Mouse (Mus musculus): ENCODE measurements around the gene Lancl1. TPM values are rescaled to one million over a fixed set of nuclear protein-coding genes. Genes with fewer than 3 reads are reported as not detected.

The Lancl1 gene
- polyA plus RNA-seq (2012; rRNA removed): 66.9 and 75.1 TPM in 2 replicates

DNA sequence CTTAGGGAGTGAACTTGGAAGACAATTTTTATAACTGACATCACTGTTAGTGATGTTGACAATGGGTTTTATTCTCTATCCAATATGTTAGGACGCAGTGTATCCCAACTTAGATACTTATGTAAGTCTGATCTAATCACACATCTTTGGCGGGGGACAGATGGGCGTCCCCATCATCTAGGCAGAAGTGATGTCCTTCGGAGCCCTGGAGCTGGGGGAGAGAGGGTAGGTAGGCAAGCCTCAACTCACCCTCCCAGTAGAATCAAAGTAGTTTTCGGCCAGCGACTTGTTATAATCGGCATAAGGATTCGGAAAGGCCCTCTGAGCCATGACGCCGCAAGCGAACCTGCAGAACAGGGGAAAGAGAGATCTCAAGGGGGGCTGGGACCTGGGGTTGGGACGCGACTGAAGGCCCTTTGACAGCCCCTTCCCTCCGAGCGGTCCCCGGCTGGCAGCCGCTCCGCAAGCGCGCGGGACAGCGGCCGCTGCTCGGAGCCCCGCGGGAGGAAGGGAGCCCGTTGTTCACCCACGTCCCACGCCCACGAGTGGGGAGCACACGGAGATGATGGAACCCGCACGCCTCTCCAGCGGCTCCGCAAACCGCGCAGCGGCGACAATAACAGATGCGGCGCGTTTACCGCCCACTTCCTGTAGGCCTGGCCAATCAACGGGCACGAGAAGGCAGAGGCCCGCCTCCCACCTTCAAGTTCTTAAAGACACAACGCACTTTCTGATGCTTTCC, at the start of gene Lancl1:
Lancl1 (minus strand) TSS at position 627 of the 742 bp plus-strand sequence.
- TF ChIP-seq POLR2A (IDR thresholded peaks at IDR 0.05; ENCODE audit: low read depth, low read length) (peak; percentile 14), CTCF (conservative IDR thresholded peaks at IDR 0.05; ENCODE audit: insufficient read depth, insufficient read length, low read depth, low read length) (no peak)
- WGBS: under 1% methylated on average over 47 of the region's 47 CpGs
- Histone ChIP-seq H3K36me3 (ENCODE audit: control insufficient read depth, insufficient read depth, low read length) (no peaks in the 10 kb centered on the region), H3K4me1 (ENCODE audit: control insufficient read depth, insufficient read depth, low read length) (peaks cover 8% of the 10 kb centered on the region; the same call in 1 of the 2 replicates), H3K27me3 (replicated peaks; ENCODE audit: control insufficient read depth, insufficient read depth, low read length) (no peaks in the 10 kb centered on the region), H3K4me3 (ENCODE audit: insufficient read depth, low read depth, low read length) (peak within 1 kb of the TSS; percentile 83), H3K27ac (ENCODE audit: insufficient read depth, low read depth, low read length) (no peak within 1 kb of the TSS)
- peak; percentile 93 for DNase-seq

DNA sequence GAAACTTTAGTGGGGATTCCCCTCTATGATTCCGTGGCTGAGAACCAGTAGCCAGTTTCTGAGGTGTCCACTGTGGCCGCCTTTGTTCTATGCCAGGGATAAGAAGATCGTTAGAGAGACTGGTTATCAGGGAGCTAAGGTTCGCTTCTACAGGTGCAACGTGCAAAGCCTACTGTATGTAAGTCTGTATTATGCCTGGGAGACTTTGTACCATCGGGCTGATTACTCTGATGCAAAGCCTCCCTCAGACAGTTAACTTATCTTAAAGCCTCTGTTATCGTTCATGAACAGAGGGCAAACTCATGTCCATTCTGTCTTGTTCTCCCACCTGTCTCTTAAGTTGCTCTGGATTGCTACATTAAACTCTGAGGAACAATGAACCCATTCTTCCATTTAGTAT, 40.5 kb upstream of the Lancl1 start:
- no peaks in the 10 kb centered on the region for H3K27me3 ChIP-seq (replicated peaks; ENCODE audit: control insufficient read depth, insufficient read depth, low read length)
- 85% methylated on average over 7 of the region's 7 CpGs for WGBS
- no peaks in the 10 kb centered on the region for H3K36me3 ChIP-seq (ENCODE audit: control insufficient read depth, insufficient read depth, low read length)
- H3K4me3 ChIP-seq (ENCODE audit: insufficient read depth, low read depth, low read length): no peak overlapping the region
- no peak for DNase-seq
- no peak for TF ChIP-seq CTCF (conservative IDR thresholded peaks at IDR 0.05; ENCODE audit: insufficient read depth, insufficient read length, low read depth, low read length)
- no peak for TF ChIP-seq POLR2A (IDR thresholded peaks at IDR 0.05; ENCODE audit: low read depth, low read length)
- H3K4me1 ChIP-seq (ENCODE audit: control insufficient read depth, insufficient read depth, low read length): no peaks in the 10 kb centered on the region
- no peak overlapping the region for H3K27ac ChIP-seq (ENCODE audit: insufficient read depth, low read depth, low read length)

DNA sequence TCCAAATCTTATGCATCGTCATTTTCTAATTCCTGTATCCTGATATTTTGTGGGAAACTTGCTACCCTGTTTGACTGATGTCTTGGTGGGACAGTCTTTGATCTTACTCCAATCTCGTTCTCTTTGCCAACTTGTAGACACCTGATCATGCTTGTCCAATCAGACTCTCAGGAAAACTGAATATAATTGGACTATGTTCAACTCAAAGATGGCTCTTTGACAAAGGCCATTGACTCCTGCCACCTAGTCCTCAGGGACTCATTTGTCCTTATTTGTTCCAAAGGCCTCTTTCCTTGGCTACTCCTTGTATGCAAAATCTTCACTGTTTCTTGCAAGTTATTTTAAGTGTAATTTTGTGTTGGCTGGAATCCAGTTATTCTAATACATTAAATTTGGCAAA, 40.0 kb upstream of the Lancl1 start:
- TF ChIP-seq POLR2A (IDR thresholded peaks at IDR 0.05; ENCODE audit: low read depth, low read length) (no peak), CTCF (conservative IDR thresholded peaks at IDR 0.05; ENCODE audit: insufficient read depth, insufficient read length, low read depth, low read length) (no peak)
- no peak overlapping the region for H3K27ac ChIP-seq (ENCODE audit: insufficient read depth, low read depth, low read length)
- 71% methylated on average over 2 of the region's 2 CpGs for WGBS

DNA sequence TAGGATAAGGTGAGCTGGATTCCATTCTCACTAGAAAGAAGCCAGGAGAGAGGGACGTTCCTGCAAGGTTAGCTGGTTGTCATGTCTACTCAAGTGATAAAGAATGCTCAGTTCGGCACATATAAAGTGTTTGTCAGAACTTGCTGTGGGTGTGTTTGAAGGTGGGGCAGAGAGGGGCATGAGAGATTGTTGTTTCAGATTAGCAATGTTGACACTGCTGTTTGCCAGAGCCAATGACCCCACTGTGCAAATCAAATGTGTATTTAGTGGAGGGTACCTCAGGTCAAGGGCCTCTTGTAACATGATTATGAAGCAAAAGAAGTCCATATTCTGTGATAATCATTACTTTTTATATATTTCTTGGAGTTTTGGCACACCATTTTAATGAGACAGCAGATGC, 39.1 kb upstream of the Lancl1 start:
- Histone ChIP-seq H3K4me1 (ENCODE audit: control insufficient read depth, insufficient read depth, low read length) (no peaks in the 10 kb centered on the region), H3K36me3 (ENCODE audit: control insufficient read depth, insufficient read depth, low read length) (no peaks in the 10 kb centered on the region), H3K27me3 (replicated peaks; ENCODE audit: control insufficient read depth, insufficient read depth, low read length) (no peaks in the 10 kb centered on the region), H3K4me3 (ENCODE audit: insufficient read depth, low read depth, low read length) (no peak overlapping the region), H3K27ac (ENCODE audit: insufficient read depth, low read depth, low read length) (no peak overlapping the region)
- WGBS: 64% methylated on average over 2 of the region's 2 CpGs
- DNase-seq: no peak
- no peak for TF ChIP-seq POLR2A (IDR thresholded peaks at IDR 0.05; ENCODE audit: low read depth, low read length)
- TF ChIP-seq CTCF (conservative IDR thresholded peaks at IDR 0.05; ENCODE audit: insufficient read depth, insufficient read length, low read depth, low read length): no peak

More for the DNA sequence above, 40.0 kb upstream of the Lancl1 start:
- DNase-seq: no peak
- H3K4me3 ChIP-seq (ENCODE audit: insufficient read depth, low read depth, low read length): no peak overlapping the region
- H3K27me3 ChIP-seq (replicated peaks; ENCODE audit: control insufficient read depth, insufficient read depth, low read length): no peaks in the 10 kb centered on the region
- no peaks in the 10 kb centered on the region for H3K36me3 ChIP-seq (ENCODE audit: control insufficient read depth, insufficient read depth, low read length)
- no peaks in the 10 kb centered on the region for H3K4me1 ChIP-seq (ENCODE audit: control insufficient read depth, insufficient read depth, low read length)

DNA sequence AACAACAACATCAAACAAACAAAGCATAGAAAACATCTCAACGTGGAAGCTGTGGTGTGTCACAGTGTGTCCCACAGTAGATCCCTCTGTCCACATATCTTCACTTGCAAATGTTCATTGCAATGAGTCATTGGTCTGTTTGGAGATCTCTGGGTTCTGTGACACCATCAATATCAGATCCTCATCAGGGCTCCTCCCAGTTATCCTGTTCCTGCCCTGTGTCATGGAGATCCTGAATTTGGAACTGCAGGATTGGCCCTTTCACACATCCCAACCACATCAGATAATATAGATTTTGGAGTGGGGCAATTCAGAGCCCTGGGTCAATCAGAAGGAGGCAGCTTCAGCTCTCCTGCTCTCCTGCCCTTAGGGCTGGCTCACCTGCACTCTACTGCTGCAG, 28.9 kb upstream of the Lancl1 start:
- Histone ChIP-seq H3K4me1 (ENCODE audit: control insufficient read depth, insufficient read depth, low read length) (no peaks in the 10 kb centered on the region), H3K27me3 (replicated peaks; ENCODE audit: control insufficient read depth, insufficient read depth, low read length) (no peaks in the 10 kb centered on the region), H3K36me3 (ENCODE audit: control insufficient read depth, insufficient read depth, low read length) (no peaks in the 10 kb centered on the region), H3K4me3 (ENCODE audit: insufficient read depth, low read depth, low read length) (no peak overlapping the region), H3K27ac (ENCODE audit: insufficient read depth, low read depth, low read length) (no peak overlapping the region)
- 55% methylated on average over 1 of the region's 1 CpGs for WGBS
- TF ChIP-seq POLR2A (IDR thresholded peaks at IDR 0.05; ENCODE audit: low read depth, low read length) (no peak), CTCF (conservative IDR thresholded peaks at IDR 0.05; ENCODE audit: insufficient read depth, insufficient read length, low read depth, low read length) (no peak)
- no peak for DNase-seq

DNA sequence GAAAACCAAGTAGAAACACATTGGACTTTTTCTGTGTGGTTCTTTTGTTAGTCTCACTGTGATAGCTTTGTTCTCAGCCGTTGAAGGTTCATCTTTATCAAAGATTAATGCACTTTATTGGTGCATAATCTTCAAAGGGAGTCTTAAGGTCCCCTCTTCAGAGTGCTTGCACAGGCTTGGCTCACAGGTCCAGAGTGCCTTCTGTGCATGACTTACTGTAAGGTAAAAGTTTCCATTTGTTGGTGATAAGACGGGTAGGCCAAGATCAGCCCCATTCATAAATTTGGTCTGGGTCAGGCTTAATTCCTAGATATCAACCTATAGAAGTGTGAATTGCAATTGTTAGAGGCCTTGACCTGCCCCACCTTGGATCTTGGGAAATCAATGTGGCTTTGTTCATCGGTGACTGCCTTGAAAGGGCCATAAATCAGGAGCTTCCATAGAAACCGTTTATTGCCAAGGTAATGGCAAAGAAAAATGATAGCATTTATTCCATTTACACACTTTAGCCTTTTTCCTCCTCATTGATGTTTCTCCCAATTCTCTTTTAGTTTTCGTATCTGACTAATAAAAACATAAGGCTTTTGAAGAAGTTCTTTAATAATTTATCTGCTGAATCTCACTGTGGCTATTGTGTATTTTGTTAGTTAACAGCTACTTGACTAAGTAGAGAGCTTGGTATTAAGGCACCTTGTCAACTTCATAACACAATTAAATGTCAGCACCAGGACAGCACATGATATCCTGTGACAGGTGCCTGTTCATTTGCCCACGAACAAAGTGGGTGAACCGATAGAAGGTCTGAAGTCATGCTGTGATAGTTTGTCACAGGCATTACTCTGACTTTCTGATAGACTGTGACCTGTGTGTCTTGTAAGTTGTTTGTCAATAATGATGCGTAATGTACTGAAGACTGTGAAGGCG, 26.9 kb upstream of the Lancl1 start:
- DNase-seq: no peak
- H3K27me3 ChIP-seq (replicated peaks; ENCODE audit: control insufficient read depth, insufficient read depth, low read length): no peaks in the 10 kb centered on the region
- no peak overlapping the region for H3K27ac ChIP-seq (ENCODE audit: insufficient read depth, low read depth, low read length)
- no peaks in the 10 kb centered on the region for H3K4me1 ChIP-seq (ENCODE audit: control insufficient read depth, insufficient read depth, low read length)
- TF ChIP-seq POLR2A (IDR thresholded peaks at IDR 0.05; ENCODE audit: low read depth, low read length) (no peak), CTCF (conservative IDR thresholded peaks at IDR 0.05; ENCODE audit: insufficient read depth, insufficient read length, low read depth, low read length) (no peak)
- WGBS: 73% methylated on average over 9 of the region's 9 CpGs
- no peaks in the 10 kb centered on the region for H3K36me3 ChIP-seq (ENCODE audit: control insufficient read depth, insufficient read depth, low read length)
- no peak overlapping the region for H3K4me3 ChIP-seq (ENCODE audit: insufficient read depth, low read depth, low read length)
